Mouse (Mus musculus) cortical plate, adult 2 months (tissue): ENCODE data around the gene Gm45140.

Experiments
- CTCF ChIP-seq: fragments of 200-500 bp; IDR thresholded peaks from 2 replicates; pipeline ENCODE4 v1.5.1; 2011; ENCODE audit warnings: mild to moderate bottlenecking, control low read depth, low read length; ENCODE audit not compliant: insufficient read depth; ENCODE audit errors: extremely low read depth
- POLR2A ChIP-seq: fragments of 200-500 bp; IDR thresholded peaks from 2 replicates; pipeline ENCODE4 v1.6.1; 2011; ENCODE audit warnings: mild to moderate bottlenecking, low read length, control low read depth; ENCODE audit not compliant: insufficient read depth; ENCODE audit errors: extremely low read depth

GRCm38 (mm10) chr6:87812656-87813055 is 22.9 kb downstream of the Gm45140 start:
- TF ChIP-seq POLR2A (no peak), CTCF (no peak)
